Mouse (Mus musculus): ENCODE results near the gene Tlr4.

Gene Tlr4

DNA sequence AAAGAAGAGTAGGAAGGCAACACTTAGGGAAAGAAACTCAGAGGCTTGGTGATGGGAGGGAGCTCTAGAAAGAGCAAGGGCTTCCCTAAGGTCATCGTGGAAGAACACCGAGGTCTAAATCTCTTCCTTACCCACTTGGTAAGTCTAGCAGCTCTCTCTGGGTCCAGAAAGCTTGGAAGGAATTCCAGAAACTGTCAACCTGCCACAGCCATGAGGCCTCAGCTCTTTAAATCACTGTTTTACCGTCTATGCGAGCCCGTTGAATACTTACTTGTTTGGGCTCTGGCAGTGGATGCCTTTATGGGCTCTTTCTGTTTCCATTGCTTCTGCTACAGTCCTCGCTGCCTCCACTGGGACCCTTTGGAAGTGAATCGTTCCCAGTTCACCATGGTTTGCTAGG lies 67.6 kb downstream of the Tlr4 start:
- no peak for DNase-seq (ENCODE audit: low read depth in 2 of 2, low spot score in 2 of 2)

DNA sequence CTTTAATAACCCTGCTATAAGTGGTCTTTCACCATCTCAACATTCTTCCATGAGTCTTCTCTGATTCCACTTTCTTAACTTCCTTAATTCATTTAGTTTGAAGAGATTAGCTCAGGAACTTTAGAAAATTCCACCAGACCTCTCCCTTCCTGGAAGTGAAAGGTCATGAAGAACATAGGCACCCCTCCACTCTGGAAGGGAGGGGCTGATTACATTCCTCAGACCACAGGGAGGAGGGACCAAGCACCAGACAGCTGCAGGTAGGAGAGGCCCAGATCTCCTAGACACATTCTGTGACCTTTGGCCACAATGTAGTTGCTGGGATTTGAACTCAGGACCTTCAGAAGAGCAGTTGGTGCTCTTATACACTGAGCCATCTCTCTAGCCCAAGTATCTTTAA lies 72.7 kb downstream of the Tlr4 start:
- DNase-seq (ENCODE audit: low read depth in 2 of 2, low spot score in 2 of 2): no peak

DNA sequence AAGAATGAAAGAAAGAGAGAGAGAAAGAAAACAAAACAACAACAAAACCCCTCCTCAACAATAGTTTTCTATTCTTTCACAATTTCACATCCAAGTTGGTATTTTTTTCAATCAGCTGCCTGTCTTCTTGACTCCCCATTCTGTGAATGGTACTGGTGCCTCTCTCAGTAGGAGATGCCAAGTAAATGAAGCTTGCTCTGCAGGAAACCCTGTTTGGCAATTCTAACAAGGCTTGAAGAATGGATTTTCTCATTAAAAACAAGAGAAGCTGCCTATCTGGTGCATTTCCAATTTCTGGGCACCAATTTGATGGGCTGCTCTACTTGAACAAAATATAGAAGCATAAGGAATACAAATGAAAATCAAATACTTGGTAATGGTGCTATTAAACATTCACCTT lies 74.1 kb downstream of the Tlr4 start:
- no peak for DNase-seq (ENCODE audit: low read depth in 2 of 2, low spot score in 2 of 2)

DNA sequence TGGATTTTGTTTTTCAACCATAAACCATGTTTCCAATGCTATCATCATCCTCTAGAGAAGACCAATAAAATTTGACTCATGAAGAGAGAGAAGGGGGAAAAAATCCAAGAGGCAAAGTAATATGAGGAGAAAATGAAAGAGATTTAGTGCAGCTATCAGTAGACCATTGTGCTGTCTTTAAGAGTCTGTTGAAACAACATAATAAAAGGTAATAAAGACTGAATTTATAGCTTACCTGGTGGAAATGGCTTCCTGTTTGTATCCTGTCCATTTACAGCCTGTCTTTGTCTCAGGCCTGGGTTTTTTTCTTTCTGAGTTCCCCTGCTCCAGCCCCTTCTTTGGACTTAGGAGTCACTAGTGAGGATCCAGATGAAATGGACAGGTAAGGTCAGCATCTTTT lies 81.0 kb downstream of the Tlr4 start:
- no peak for DNase-seq (ENCODE audit: low read depth in 2 of 2, low spot score in 2 of 2)

DNA sequence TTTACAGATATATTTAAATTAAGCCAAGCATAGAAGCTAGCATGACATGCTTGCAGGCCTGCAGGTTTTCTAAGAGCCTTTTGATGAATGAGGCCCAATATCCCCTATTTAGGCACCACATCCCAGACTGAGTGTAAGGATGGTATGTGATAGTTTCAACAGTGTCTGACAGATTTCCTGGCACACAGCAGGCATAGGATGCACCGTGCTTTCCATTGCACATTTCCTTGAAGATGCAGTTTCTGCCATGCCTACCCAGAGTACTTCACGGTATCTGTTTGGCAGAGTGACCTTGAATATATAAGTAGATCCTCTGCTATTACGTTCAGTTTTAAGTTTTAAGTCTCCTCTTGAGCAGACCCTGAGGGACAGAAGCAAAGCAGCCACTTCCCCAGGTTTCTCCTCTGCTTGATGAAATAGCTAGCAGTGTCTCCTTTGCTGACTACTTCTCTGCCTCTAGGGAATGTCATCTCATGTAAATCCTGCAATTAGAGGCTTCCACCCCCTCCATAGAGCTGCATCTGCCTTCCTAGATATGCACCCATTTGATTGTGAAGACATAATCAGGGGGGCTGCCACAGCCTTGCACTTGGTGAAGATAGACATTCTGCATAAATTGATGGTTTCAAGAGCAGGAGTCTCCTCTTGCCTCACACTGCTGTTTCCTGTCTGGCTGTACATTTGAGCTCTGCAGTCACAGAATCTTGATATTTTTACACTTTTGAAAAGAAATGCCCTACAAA lies 92.4 kb downstream of the Tlr4 start:
- DNase-seq (ENCODE audit: low read depth in 2 of 2, low spot score in 2 of 2): no peak

DNA sequence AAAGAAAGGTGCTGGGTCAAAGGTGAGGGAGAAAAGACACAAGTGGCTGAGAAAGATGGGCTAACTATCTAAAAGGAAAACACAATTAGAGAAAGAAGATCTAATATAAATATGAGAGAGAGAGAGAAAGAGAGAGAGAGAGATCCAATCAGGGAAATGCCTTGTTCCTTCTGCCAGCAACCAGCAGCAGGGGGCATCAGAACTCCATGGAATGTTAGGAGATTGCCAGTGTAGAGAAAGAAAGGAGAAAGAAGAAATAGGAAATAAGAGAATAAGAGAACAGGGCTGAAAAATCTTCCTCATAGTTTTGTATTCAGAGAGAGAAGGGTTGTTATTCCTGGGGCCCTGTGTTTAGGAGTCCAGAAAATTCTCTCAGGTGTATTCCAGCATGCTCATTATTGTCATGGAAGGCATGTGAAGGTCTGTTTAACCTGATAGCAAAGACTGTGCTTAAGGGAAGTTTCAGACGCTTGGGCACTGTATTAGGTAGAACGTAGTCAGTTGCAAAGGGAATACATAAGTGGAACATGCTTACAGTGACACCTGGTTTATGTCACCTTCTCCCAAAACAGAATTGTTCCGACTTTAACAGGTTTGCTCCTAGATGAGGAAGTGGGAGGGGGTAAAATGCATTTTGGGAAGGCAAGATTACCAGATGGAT lies 96.4 kb downstream of the Tlr4 start:
- DNase-seq (ENCODE audit: low read depth in 2 of 2, low spot score in 2 of 2): no peak

DNA sequence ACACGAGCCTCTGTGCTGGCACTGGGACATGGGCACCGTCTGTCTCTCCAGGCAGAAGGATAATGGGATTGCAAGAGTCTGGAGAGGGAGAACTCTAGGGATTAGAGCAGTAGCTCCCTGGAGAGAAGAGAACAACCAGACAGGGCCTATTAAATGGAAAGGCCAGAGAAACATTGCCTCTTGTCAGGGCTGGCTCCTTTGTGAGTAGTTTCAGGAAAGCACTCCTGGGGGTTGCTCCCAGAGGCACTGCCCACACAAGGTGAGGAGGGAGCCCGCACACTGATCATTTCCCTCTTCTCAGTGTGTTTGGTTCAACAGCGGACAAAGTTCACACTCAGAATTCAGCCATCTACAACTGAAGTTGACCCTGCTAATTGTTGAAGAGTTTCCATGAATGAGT lies 98.7 kb downstream of the Tlr4 start:
- DNase-seq (ENCODE audit: low read depth in 2 of 2, low spot score in 2 of 2): no peak

DNA sequence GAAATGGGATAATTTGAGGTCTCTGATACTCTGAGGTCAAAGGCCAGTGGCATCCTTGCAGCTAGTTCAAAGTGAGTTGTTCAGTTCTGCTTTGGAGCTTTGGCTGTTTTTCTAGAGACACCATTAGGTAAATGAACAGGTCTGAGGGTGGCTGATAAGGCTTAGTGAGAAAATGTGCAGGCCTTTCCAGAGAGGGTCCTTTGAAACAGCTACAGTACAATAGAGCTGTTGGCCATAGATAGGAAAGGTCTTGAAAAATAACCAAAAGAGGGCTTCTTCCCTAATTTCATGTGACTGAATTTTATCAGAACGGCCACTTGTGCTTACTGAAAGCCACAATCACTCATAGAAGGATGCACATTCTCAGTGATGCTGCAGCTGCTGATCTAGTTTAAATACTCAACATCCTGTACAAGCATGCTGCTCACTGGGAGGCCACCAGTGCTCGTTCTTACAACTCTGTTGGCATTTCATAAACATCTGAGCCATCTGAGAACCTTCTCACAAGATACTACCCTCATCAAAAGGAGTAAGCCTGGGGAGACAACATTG lies 100.2 kb downstream of the Tlr4 start:
- DNase-seq (ENCODE audit: low read depth in 2 of 2, low spot score in 2 of 2): no peak

DNA sequence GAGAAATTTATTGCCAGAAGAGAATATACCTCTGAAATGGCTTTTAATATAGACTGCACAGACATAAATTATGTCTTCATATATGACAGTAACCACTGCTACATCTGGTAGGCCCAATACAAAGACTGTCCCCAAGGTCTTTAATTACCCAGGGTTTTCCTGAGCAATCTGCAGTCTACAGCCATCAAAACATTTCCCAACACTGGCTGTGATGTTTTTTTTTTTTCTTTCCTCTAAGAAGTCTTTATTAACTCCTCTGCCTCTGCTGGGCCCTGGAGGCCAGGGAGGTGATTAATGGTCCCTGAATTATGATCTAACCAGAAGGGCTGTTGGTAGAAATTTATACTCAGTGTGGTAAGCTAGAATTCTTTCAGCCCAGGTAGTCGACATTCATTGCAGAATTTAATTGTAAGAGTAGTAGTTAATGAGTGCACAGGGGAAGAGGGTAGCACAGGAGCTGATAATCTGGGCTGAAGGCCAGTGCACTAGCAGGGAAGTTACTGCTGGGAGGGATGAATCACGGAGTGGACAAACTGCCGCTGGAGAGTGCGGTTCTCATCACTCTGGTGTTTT lies 111.2 kb downstream of the Tlr4 start:
- DNase-seq (ENCODE audit: low read depth in 2 of 2, low spot score in 2 of 2): no peak

DNA sequence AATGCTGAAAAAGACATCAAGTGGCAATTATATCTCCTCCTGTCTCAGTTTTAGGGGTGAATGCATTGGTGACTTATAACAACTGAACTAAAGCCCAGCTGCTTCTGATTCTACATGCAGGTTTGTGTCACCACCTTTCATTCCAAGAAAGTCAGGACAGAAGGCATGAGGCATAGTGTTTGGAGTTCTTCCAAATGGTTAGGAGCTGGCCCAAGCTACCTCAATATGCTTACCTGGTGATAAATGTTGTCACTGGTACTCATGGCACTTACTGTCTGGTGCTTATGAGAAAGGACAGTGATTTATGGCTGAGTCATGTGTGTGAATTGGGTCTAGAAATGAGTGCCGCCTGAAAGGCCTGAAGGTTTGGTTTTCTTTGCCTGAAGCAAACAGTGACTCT lies 114.5 kb downstream of the Tlr4 start:
- DNase-seq (ENCODE audit: low read depth in 2 of 2, low spot score in 2 of 2): no peak

DNA sequence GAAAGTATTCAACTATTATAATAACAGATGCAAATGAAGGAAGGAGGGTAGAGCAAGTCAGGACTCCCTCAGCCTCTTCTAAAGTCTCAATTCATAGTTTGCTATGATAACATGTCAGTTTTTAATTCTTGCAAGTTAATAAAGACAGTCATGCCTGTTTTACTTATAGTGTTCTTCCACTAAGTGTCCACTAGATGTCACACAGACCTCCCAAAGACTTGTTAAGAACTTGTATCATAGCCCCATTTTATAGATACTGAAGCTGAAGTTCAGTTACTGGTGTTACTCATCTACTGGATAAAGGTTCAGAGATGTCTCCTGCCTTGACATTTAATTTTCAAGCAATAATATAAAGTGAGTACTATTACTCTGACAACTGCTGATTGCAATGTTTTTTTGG lies 116.3 kb downstream of the Tlr4 start:
- DNase-seq (ENCODE audit: low read depth in 2 of 2, low spot score in 2 of 2): no peak

DNA sequence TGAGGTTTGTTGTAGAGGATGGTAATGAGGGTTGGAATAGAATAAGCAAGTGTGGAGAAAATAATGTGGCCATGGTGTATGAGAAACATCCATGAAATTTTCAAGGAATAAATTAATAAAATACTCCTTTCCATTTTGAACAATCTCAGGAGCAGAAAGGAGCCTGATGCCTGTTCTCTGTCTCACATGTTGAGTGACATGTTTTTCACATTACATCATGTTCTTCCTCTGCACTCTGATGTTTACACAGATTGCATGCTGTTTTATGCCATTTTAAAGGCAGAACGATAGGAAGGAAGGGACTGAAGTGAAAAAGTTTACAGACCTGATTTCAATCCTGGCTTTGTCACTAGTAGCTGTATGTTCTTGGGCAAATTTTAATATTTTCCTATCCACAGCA lies 120.3 kb downstream of the Tlr4 start:
- no peak for DNase-seq (ENCODE audit: low read depth in 2 of 2, low spot score in 2 of 2)

DNA sequence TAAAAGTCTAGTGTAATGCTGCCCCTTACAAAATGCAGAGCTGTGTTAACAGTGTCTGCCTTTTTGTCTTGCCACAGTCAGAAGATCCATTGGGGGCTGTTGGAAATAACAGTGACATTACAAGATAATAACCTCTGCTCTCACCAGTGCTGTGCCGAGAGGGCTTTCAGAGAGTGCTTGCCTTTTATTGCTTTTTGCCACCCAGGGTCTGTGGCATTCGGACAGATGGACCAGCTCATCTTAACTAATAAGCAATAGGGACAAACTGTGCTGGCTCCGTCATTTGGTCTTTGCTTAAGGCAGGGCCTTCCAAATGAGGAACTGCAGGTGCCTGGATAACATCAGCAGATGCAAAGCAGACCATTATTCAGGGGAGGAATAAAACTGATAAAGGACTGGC lies 147.5 kb downstream of the Tlr4 start:
- no peak for DNase-seq (ENCODE audit: low read depth in 2 of 2, low spot score in 2 of 2)

Data from CD8-positive naive resting alpha-beta T cell, adult 2 months (primary cell).